Mouse (Mus musculus) adrenal gland, postnatal 4 days (tissue): ENCODE results near the gene Gjb5. TPM values are rescaled to one million over a fixed set of nuclear protein-coding genes. Genes with fewer than 3 reads are reported as not detected.

Experiments
- DNase-seq, 2 experiments: peaks; one replicate each; pipeline ENCODE4 v3.0.0; 2021 to 2022; ENCODE audit warnings: low spot score in 2 of 2, mixed read lengths in 2 of 2
- total RNA-seq, 2 experiments: library from RNA; stranded (reverse); gene quantifications; 2 replicates each; pipeline ENCODE4 v1.2.3; 2021

The Gjb5 gene
- total RNA-seq, 2 experiments from 2014 or later = 0.65 to 1.1 TPM

DNA sequence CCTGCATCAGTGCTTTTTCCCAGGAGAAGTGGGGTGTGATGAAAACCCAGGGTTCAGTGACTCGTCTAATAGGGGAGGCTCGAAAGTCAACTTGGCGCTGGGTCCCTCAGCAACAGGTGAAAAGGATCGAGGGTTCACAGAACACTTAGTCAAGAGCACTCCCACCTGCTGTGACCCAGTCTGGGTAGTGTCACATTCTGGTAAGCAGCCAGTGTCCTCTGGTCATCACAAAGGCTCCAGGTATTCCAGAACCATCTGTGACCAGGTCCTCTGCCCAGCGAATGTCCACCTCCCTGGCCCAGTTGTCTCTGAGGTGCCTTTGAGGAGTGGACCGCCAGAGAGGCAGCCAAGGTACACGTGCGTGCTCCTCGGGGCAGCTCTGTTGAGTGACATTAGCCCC, 46.4 kb downstream of the Gjb5 start:
- DNase-seq = no peak

DNA sequence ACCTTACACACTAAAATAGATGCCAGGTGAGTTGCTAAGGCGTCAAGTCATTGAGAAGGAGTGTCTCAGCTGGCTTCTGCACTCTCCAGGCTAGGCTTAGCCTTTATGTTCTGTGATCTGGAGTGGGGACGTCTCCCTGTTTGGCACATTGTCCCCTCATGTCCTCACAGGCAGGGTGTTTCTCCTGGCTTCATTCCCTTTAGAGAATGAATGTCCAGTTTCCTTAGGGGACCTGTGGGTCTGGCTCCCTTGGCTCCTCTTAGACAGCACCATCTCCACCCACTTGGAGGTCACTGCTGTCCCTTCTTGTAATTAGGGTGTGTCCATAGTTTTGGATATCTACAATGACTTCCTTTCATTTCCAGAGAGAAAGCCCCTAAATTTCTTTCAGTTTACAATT, 51.1 kb downstream of the Gjb5 start:
- DNase-seq = no peak

Other genes starting within 250 kb of the Gjb5 start
- 10 to 100 TPM; 12.8 to 18.1 TPM for gene Tmem35b, start 234.5 kb downstream of the Gjb5 start, total RNA-seq
- 10 to 100 TPM; 14.8 to 16.1 TPM for gene Dlgap3, start 189.0 kb downstream of the Gjb5 start, total RNA-seq
- gene Smim12, start 114.4 kb downstream of the Gjb5 start, total RNA-seq = 10 to 100 TPM; 36.9 to 40.2 TPM
- 10 to 100 TPM; 12.0 to 13.9 TPM for gene Gja4, start 44.1 kb downstream of the Gjb5 start, total RNA-seq
- under 1 TPM; 0.20 to 0.62 TPM for gene Gjb3, start 27.3 kb downstream of the Gjb5 start, total RNA-seq
- gene Gjb4, start 4.1 kb downstream of the Gjb5 start, total RNA-seq = not detected